Mouse (Mus musculus) brain, embryonic 18.5 days (tissue): Measurements from ENCODE around the gene Gm44973.

Source experiments
- DNase-seq: peaks from one replicate; pipeline ENCODE4 v3.0.0-alpha.2; 2012; ENCODE audit warnings: low read depth, low spot score

Gene Gm44973

GRCm38 (mm10) chr7:5080815-5081214 is 65.5 kb downstream of the Gm44973 start:
- no peak for DNase-seq

- no peak for DNase-seq
Measured at GRCm38 (mm10) chr7:5081241-5081640, 65.9 kb downstream of the Gm44973 start.

DNA sequence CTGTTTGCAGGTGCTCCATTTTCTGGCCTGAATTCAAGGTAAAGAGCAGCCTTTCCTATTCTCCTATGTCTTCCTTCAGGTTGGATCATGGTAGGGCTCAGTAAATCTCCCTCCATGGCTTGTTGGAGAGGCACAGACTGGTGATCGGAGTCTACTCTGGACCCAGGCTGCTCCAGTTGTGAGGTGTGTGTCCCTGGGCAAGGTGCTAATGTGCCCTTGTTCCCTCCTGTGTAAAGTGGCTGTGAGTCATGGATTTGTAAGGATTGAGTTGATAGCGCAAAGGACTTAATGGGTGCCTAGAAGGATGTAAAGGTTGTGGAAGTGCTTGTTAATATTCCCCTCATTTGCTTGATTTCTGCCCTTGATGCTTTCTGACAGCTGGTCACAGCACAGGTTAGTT is 66.6 kb downstream of the Gm44973 start:
- no peak for DNase-seq
